Mouse (Mus musculus): ENCODE results near the gene Xaf1.

DNA sequence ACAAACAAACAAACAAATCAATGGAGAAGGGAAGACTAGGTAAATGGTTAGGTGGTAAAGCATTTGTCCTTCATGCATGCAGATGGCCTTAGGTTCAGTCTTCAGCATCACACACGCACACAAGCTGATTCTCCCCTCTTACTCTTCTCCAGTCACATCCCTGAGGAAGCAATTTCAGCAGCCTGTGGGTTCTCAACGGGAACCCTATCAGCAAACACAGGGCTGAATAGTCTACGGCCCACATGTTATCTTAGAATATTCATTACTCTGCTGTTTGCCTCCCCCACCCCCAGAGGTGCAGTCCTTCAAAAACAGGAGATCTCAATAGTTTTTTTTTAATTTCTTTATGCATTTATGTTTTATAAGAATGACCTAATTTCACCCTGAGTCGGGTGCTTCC, 9.1 kb downstream of the Xaf1 start:
- TF ChIP-seq CTCF (IDR thresholded peaks at IDR 0.05; ENCODE audit: extremely low read depth, insufficient read length, insufficient replicate concordance, low read depth, low read length), result no peak
- TF ChIP-seq POLR2A (IDR thresholded peaks at IDR 0.05; ENCODE audit: low read depth, low read length), result no peak
